Mouse (Mus musculus) MEL (cell line): ENCODE measurements around the gene Eps15. TPM values are rescaled to one million over a fixed set of nuclear protein-coding genes. Genes with fewer than 3 reads are reported as not detected.

Experiments
- DNase-seq: peaks from one replicate; pipeline ENCODE4 v3.0.0; 2011; ENCODE audit warnings: low read depth, low spot score
- H3K27ac ChIP-seq: 2 replicates; pipeline ENCODE4 v1.5.1; 2012; ENCODE audit warnings: low read depth, mild to moderate bottlenecking, control low read depth, low read length, moderate library complexity; ENCODE audit not compliant: control insufficient read depth
- H3K27me3 ChIP-seq, 2 experiments: fragments of 150-350 bp in 1 of 2; sonication (generic) in 1 of 2; 2 replicates each; pipeline ENCODE4 v1.6.1; 2012; ENCODE audit warnings: low read length in 2 of 2, mild to moderate bottlenecking in 2 of 2, improper control_type of control experiment in 1 of 2, moderate library complexity in 1 of 2; ENCODE audit not compliant: insufficient read depth in 2 of 2, control insufficient read depth in 1 of 2
- H3K36me3 ChIP-seq, 2 experiments: 2 replicates each; pipeline ENCODE4 v1.6.1; 2012 to 2014; ENCODE audit warnings: low read length in 2 of 2, improper control_type of control experiment in 1 of 2, inconsistent platforms in 1 of 2, mild to moderate bottlenecking in 1 of 2; ENCODE audit not compliant: insufficient read depth in 2 of 2, control insufficient read depth in 1 of 2
- H3K4me1 ChIP-seq, 2 experiments: fragments of 150-350 bp in 1 of 2; sonication (generic) in 1 of 2; 2 replicates each; pipeline ENCODE4 v1.6.1; 2012; ENCODE audit warnings: low read length in 2 of 2, improper control_type of control experiment in 1 of 2, mild to moderate bottlenecking in 1 of 2; ENCODE audit not compliant: insufficient read depth in 2 of 2, control insufficient read depth in 1 of 2
- H3K4me3 ChIP-seq, 2 experiments: fragments of 150-350 bp in 1 of 2; sonication (generic) in 1 of 2; 2 replicates each; pipeline ENCODE4 v1.5.1; 2012; ENCODE audit warnings: low read depth in 2 of 2, low read length in 2 of 2, mild to moderate bottlenecking in 2 of 2, moderate library complexity in 2 of 2, control low read depth in 1 of 2, improper control_type of control experiment in 1 of 2; ENCODE audit not compliant: control insufficient read depth in 1 of 2, insufficient read depth in 1 of 2
- H3K79me2 ChIP-seq: 2 replicates; pipeline ENCODE4 v1.6.1; 2012; ENCODE audit warnings: mild to moderate bottlenecking, low read length, moderate library complexity; ENCODE audit not compliant: control insufficient read depth, poor library complexity, insufficient read depth
- H3K9ac ChIP-seq: 2 replicates; pipeline ENCODE4 v1.6.1; 2012; ENCODE audit warnings: low read depth, mild to moderate bottlenecking, control low read depth, low read length, moderate library complexity; ENCODE audit not compliant: control insufficient read depth, poor library complexity, severe bottlenecking
- H3K9me3 ChIP-seq: fragments of 150-350 bp; sonication (generic); replicated peaks from 2 replicates; pipeline ENCODE4 v1.6.1; 2012; ENCODE audit warnings: mild to moderate bottlenecking, low read length, improper control_type of control experiment, moderate library complexity; ENCODE audit not compliant: insufficient read depth
- BHLHE40 ChIP-seq: IDR thresholded peaks from 2 replicates; pipeline ENCODE4 v1.6.1; 2012; ENCODE audit warnings: low read depth, mild to moderate bottlenecking, inconsistent platforms, low read length, improper control_type of control experiment, borderline replicate concordance
- CHD1 ChIP-seq: IDR thresholded peaks from 2 replicates; pipeline ENCODE4 v1.6.1; 2012; ENCODE audit warnings: low read depth, mild to moderate bottlenecking, inconsistent platforms, low read length, improper control_type of control experiment
- CHD2 ChIP-seq: IDR thresholded peaks from 2 replicates; pipeline ENCODE4 v1.6.1; 2011; ENCODE audit warnings: low read length, improper control_type of control experiment
- ELF1 ChIP-seq: IDR thresholded peaks from 2 replicates; pipeline ENCODE4 v1.6.1; 2014; ENCODE audit warnings: low read depth, mild to moderate bottlenecking, inconsistent platforms, low read length, improper control_type of control experiment, moderate library complexity
- EP300 ChIP-seq, 2 experiments: IDR thresholded peaks; 2 replicates each; pipeline ENCODE4 v1.6.1; 2011; ENCODE audit warnings: improper control_type of control experiment in 2 of 2, low read length in 2 of 2, low read depth in 1 of 2, mild to moderate bottlenecking in 1 of 2
- ETS1 ChIP-seq: IDR thresholded peaks from 2 replicates; pipeline ENCODE4 v1.6.1; 2012; ENCODE audit warnings: low read depth, mild to moderate bottlenecking, inconsistent platforms, low read length, improper control_type of control experiment, moderate library complexity
- GABPA ChIP-seq: IDR thresholded peaks from 2 replicates; pipeline ENCODE4 v1.6.1; 2012; ENCODE audit warnings: low read depth, mild to moderate bottlenecking, inconsistent platforms, low read length, improper control_type of control experiment, moderate library complexity
- JUND ChIP-seq: IDR thresholded peaks from 2 replicates; pipeline ENCODE4 v1.6.1; 2011; ENCODE audit warnings: low read depth, mild to moderate bottlenecking, improper control_type of control experiment, low read length
- MAFK ChIP-seq: IDR thresholded peaks from 2 replicates; pipeline ENCODE4 v1.6.1; 2011; ENCODE audit warnings: low read depth, mild to moderate bottlenecking, low read length, improper control_type of control experiment, borderline replicate concordance
- MAX ChIP-seq: IDR thresholded peaks from 2 replicates; pipeline ENCODE4 v1.6.1; 2011; ENCODE audit warnings: low read length, improper control_type of control experiment
- MEF2A ChIP-seq: IDR thresholded peaks from 2 replicates; pipeline ENCODE4 v1.6.1; 2014; ENCODE audit warnings: low read depth, mild to moderate bottlenecking, inconsistent platforms, low read length, improper control_type of control experiment; ENCODE audit not compliant: poor library complexity, insufficient replicate concordance, severe bottlenecking; ENCODE audit errors: extremely low read depth
- MYB ChIP-seq: IDR thresholded peaks from 2 replicates; pipeline ENCODE4 v1.6.1; 2011; ENCODE audit warnings: mild to moderate bottlenecking, low read depth, low read length, improper control_type of control experiment
- NELFE ChIP-seq: IDR thresholded peaks from 2 replicates; pipeline ENCODE4 v1.6.1; 2011; ENCODE audit warnings: low read depth, low read length, improper control_type of control experiment
- POLR2A ChIP-seq, 2 experiments: IDR thresholded peaks; 2 replicates each; pipeline ENCODE4 v1.6.1; 2011 to 2012; ENCODE audit warnings: low read length in 2 of 2, mild to moderate bottlenecking in 2 of 2, control low read depth in 1 of 2, improper control_type of control experiment in 1 of 2, low read depth in 1 of 2, moderate library complexity in 1 of 2; ENCODE audit not compliant: control insufficient read depth in 1 of 2, insufficient read depth in 1 of 2, poor library complexity in 1 of 2
- RAD21 ChIP-seq: IDR thresholded peaks from 2 replicates; pipeline ENCODE4 v1.6.1; 2011; ENCODE audit warnings: mild to moderate bottlenecking, low read depth, low read length, improper control_type of control experiment
- SMC3 ChIP-seq: IDR thresholded peaks from 2 replicates; pipeline ENCODE4 v1.6.1; 2011; ENCODE audit warnings: low read depth, low read length, improper control_type of control experiment
- UBTF ChIP-seq: IDR thresholded peaks from 2 replicates; pipeline ENCODE4 v1.6.1; 2012; ENCODE audit warnings: low read depth, mild to moderate bottlenecking, inconsistent platforms, low read length, improper control_type of control experiment, moderate library complexity, borderline replicate concordance; ENCODE audit not compliant: insufficient read depth
- USF1 ChIP-seq: IDR thresholded peaks from 2 replicates; pipeline ENCODE4 v1.6.1; 2014; ENCODE audit warnings: low read depth, mild to moderate bottlenecking, inconsistent platforms, low read length, improper control_type of control experiment, moderate library complexity
- USF2 ChIP-seq, 2 experiments: IDR thresholded peaks; 2 replicates each; pipeline ENCODE4 v1.6.1; 2011 to 2012; ENCODE audit warnings: improper control_type of control experiment in 2 of 2, low read length in 2 of 2, borderline replicate concordance in 1 of 2, inconsistent platforms in 1 of 2, low read depth in 1 of 2, mild to moderate bottlenecking in 1 of 2; ENCODE audit not compliant: insufficient read depth in 1 of 2
- ZKSCAN1 ChIP-seq: IDR thresholded peaks from 2 replicates; pipeline ENCODE4 v1.6.1; 2012; ENCODE audit warnings: low read depth, mild to moderate bottlenecking, inconsistent platforms, low read length, improper control_type of control experiment, moderate library complexity
- ZNF384 ChIP-seq: IDR thresholded peaks from 2 replicates; pipeline ENCODE4 v1.6.1; 2012; ENCODE audit warnings: low read depth, mild to moderate bottlenecking, inconsistent platforms, low read length, improper control_type of control experiment
- polyA plus RNA-seq, 2 experiments: library from polyadenylated mRNA; stranded (reverse) in 1 of 2; unstranded in 1 of 2; fragments of >175 nt in 1 of 2; fragments of >200 nt in 1 of 2; gene quantifications; 2 replicates each; pipeline versions ENCODE4 v1.2.1 to v1.2.4; 2012; ENCODE audit warnings: low replicate concordance in 2 of 2, low read depth in 1 of 2; ENCODE audit not compliant: insufficient read length in 2 of 2, insufficient read depth in 1 of 2, missing spikeins in 1 of 2
- total RNA-seq: library from RNA; depleted of rRNA; stranded (reverse); fragments of 300-350 nt; gene quantifications from 2 replicates; pipeline ENCODE4 v1.2.3, GENCODE M21; 2012

Gene Eps15
- total and polyA plus RNA-seq, 3 experiments = 19.7 to 107 (median 53.3) TPM

DNA sequence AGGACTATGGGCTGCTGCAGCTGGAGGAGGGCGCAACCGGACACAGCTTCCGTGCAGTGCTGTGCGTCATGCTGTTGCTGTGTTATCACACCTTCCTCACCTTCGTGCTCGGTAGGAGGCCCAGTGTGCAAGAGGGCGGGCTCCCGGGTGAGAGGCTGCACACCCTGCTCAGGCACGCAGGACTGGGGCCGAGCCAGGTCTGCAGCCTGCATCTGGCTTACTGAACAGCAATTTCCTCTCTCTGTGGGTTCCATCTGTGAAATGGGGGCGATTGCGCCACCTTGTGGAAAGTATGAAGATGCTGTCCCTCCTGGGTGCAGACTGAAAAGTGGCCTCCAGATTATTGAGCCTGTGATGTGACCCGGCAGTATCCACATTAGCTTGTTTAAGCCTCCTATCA lies 150.8 kb downstream of the Eps15 start (continued):
- TF ChIP-seq MEF2A (no peak), NELFE (no peak)

DNA sequence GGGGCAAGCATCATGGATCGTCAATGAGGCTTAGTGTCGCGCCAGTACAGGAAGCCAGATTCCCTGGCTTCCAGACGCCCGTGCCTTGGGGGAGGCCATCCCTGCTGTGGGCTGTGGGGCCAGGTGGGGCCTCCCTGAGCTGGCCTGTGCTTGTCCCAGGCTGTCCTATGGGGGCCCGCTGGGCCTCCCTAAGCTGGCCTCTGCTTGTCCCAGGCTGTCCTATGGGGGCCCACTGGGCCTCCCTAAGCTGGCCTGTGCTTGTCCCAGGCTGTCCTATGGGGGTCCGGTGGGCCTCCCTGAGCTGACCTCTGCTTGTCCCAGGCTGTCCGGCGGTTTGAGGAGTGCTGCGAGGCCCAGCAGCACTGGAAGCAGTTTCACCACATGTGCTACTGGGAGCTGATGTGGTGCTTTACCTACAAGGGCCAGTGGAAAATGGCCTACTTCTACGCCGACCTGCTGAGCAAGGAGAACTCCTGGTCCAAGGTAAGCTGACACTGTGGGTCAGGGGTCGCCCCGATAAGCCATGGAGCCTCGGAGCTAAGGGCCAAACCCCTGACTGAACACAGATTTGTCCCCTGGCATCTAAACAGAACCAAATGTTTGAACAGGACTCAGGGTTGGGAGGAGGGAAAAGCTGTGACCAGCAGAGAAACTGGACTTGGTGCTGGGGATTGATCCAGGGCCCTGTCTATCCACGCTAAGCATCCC lies 152.8 kb downstream of the Eps15 start:
- no peak for DNase-seq
- H3K36me3 ChIP-seq = no peaks in the 10 kb centered on the region
- TF ChIP-seq MAX = no peak
- TF ChIP-seq CHD2 = no peak
- TF ChIP-seq ELF1 = no peak
- TF ChIP-seq BHLHE40 = no peak
- no peak for TF ChIP-seq JUND
- TF ChIP-seq EP300 (IDR thresholded peaks at IDR 0.05; ENCODE audit: low read depth in 1 of 2, low read length in 2 of 2) = no peak
- TF ChIP-seq USF2 (IDR thresholded peaks at IDR 0.05; ENCODE audit: borderline replicate concordance in 1 of 2, insufficient read depth in 1 of 2, low read depth in 1 of 2, low read length in 2 of 2) = no peak
- TF ChIP-seq RAD21 = no peak
- TF ChIP-seq POLR2A (IDR thresholded peaks at IDR 0.05; ENCODE audit: control insufficient read depth in 1 of 2, insufficient read depth in 1 of 2, low read depth in 1 of 2, low read length in 2 of 2, poor library complexity in 1 of 2) = no peak
- no peak for TF ChIP-seq CHD1
- no peak for TF ChIP-seq ETS1
- no peak for TF ChIP-seq ZNF384
- TF ChIP-seq ZKSCAN1 = no peak
- no peak for TF ChIP-seq UBTF
- no peak for TF ChIP-seq SMC3
- no peak for TF ChIP-seq USF1
- TF ChIP-seq MAFK = no peak
- TF ChIP-seq GABPA = no peak
- TF ChIP-seq MYB = no peak
- TF ChIP-seq, all 39 proteins: peak for 0
- Histone ChIP-seq H3K4me1 (peaks cover 0 to 9% of the 10 kb centered on the region in 2 experiments; a peak in 2 of 4 replicates), H3K27me3 (no peaks in the 10 kb centered on the region), H3K79me2 (no peaks in the 10 kb centered on the region), H3K9me3 (no peaks in the 10 kb centered on the region), H3K4me3 (no peak overlapping the region), H3K9ac (no peak overlapping the region), H3K27ac (no peak overlapping the region)
